Mouse (Mus musculus): ENCODE measurements around the gene Clec4g.
"Not testable (repeated sequence)": the region's sequence is repeated elsewhere in the genome, so short reads cannot be mapped to it uniquely, and the experiment has no call there.

Clec4g gene

GRCm38 (mm10) chr8:3720551-3720950 lies at the start of gene Clec4g:
TSS of gene Clec4g (minus strand) at chr8:3720651.
- no peak for DNase-seq (ENCODE audit: low read depth)

- DNase-seq (ENCODE audit: low read depth) = not testable (repeated sequence)
These were observed 48.2 kb upstream of the Clec4g start for GRCm38 (mm10) chr8:3768641-3769040.

GRCm38 (mm10) chr8:3754261-3754850 lies 33.9 kb upstream of the Clec4g start:
- DNase-seq (ENCODE audit: low read depth) = peak; percentile 99

GRCm38 (mm10) chr8:3748761-3749160 lies 28.3 kb upstream of the Clec4g start, which contains the start of gene Cd209a:
TSS of gene Cd209a (minus strand) at chr8:3748984.
- no peak for DNase-seq (ENCODE audit: low read depth)

- no peak for DNase-seq (ENCODE audit: low read depth)
These were observed 16.5 kb upstream of the Clec4g start for GRCm38 (mm10) chr8:3736947-3737346.

GRCm38 (mm10) chr8:3735599-3735998 lies 15.1 kb upstream of the Clec4g start:
- no peak for DNase-seq (ENCODE audit: low read depth)

- no peak for DNase-seq (ENCODE audit: low read depth)
These were observed 13.6 kb upstream of the Clec4g start for GRCm38 (mm10) chr8:3734084-3734483.

- no peak for DNase-seq (ENCODE audit: low read depth)
These were observed 590 bp upstream of the Clec4g start for GRCm38 (mm10) chr8:3721041-3721440.

- DNase-seq (ENCODE audit: low read depth) = peak; percentile 60
These were observed 1.9 kb downstream of the Clec4g start for GRCm38 (mm10) chr8:3718559-3718958.

GRCm38 (mm10) chr8:3717321-3717954 lies 3.0 kb downstream of the Clec4g start:
- no peak for DNase-seq (ENCODE audit: low read depth)

GRCm38 (mm10) chr8:3711646-3712045 lies 8.8 kb downstream of the Clec4g start:
- DNase-seq (ENCODE audit: low read depth) = no peak

- no peak for DNase-seq (ENCODE audit: low read depth)
These were observed 10.1 kb downstream of the Clec4g start for GRCm38 (mm10) chr8:3710312-3710711.

GRCm38 (mm10) chr8:3707611-3708010 lies 12.8 kb downstream of the Clec4g start:
- DNase-seq (ENCODE audit: low read depth) = no peak

- peak; percentile 17 for DNase-seq (ENCODE audit: low read depth)
These were observed 14.7 kb downstream of the Clec4g start for GRCm38 (mm10) chr8:3705711-3706110.

- DNase-seq (ENCODE audit: low read depth) = no peak
These were observed 19.0 kb downstream of the Clec4g start for GRCm38 (mm10) chr8:3701491-3701890.

GRCm38 (mm10) chr8:3694121-3694520 lies 26.3 kb downstream of the Clec4g start, which contains the start of gene Fcer2a:
TSS of gene Fcer2a (minus strand) at chr8:3694175.
- DNase-seq (ENCODE audit: low read depth) = no peak

GRCm38 (mm10) chr8:3690774-3691173 lies 29.7 kb downstream of the Clec4g start:
- no peak for DNase-seq (ENCODE audit: low read depth)

- no peak for DNase-seq (ENCODE audit: low read depth)
These were observed 32.9 kb downstream of the Clec4g start for GRCm38 (mm10) chr8:3687537-3687936.

- DNase-seq (ENCODE audit: low read depth) = no peak
These were observed 35.0 kb downstream of the Clec4g start for GRCm38 (mm10) chr8:3685422-3685821.

- DNase-seq (ENCODE audit: low read depth) = no peak
These were observed 35.9 kb downstream of the Clec4g start for GRCm38 (mm10) chr8:3684530-3684929.

GRCm38 (mm10) chr8:3683408-3684176 lies 36.9 kb downstream of the Clec4g start:
- no peak for DNase-seq (ENCODE audit: low read depth)

- DNase-seq (ENCODE audit: low read depth) = no peak
These were observed 38.0 kb downstream of the Clec4g start for GRCm38 (mm10) chr8:3682435-3682834.

- DNase-seq (ENCODE audit: low read depth) = no peak
These were observed 40.8 kb downstream of the Clec4g start for GRCm38 (mm10) chr8:3679656-3680055.
